Mouse (Mus musculus) embryo, embryonic 10.5 days (tissue): ENCODE results near the gene Atp1a2.

ENCODE experiments used
- DNase-seq: peaks from one replicate; pipeline ENCODE4 v3.0.0-alpha.2; 2015; ENCODE audit warnings: low spot score

The Atp1a2 gene

GRCm38 (mm10) chr1:172297611-172298537 lies at the start of gene Atp1a2:
Atp1a2 (minus strand) TSS chr1:172298064.
- DNase-seq = peak; percentile 78

- DNase-seq = no peak
These were observed 49.5 kb upstream of the Atp1a2 start for GRCm38 (mm10) chr1:172347382-172347781.

GRCm38 (mm10) chr1:172346707-172347106 lies 48.8 kb upstream of the Atp1a2 start:
- DNase-seq = no peak

- DNase-seq = no peak
These were observed 47.0 kb upstream of the Atp1a2 start for GRCm38 (mm10) chr1:172344820-172345219.

- no peak for DNase-seq
These were observed 46.0 kb upstream of the Atp1a2 start for GRCm38 (mm10) chr1:172343914-172344313.

GRCm38 (mm10) chr1:172342729-172343128 lies 44.9 kb upstream of the Atp1a2 start:
- no peak for DNase-seq

GRCm38 (mm10) chr1:172341386-172341785 lies 43.5 kb upstream of the Atp1a2 start:
- DNase-seq = no peak

- peak; percentile 95 for DNase-seq
These were observed 43.0 kb upstream of the Atp1a2 start, which contains the start of gene Kcnj10 for GRCm38 (mm10) chr1:172340729-172341321. Kcnj10 (plus strand) TSS chr1:172341210.

GRCm38 (mm10) chr1:172337411-172338185 lies 39.7 kb upstream of the Atp1a2 start:
- DNase-seq = no peak

- DNase-seq = no peak
These were observed 37.9 kb upstream of the Atp1a2 start for GRCm38 (mm10) chr1:172335804-172336203.

- no peak for DNase-seq
These were observed 35.6 kb upstream of the Atp1a2 start for GRCm38 (mm10) chr1:172333512-172333911.

GRCm38 (mm10) chr1:172332925-172333324 lies 35.1 kb upstream of the Atp1a2 start:
- no peak for DNase-seq

- DNase-seq = no peak
These were observed 33.6 kb upstream of the Atp1a2 start for GRCm38 (mm10) chr1:172331422-172331947.

GRCm38 (mm10) chr1:172329616-172330015 lies 31.8 kb upstream of the Atp1a2 start:
- no peak for DNase-seq

- peak; percentile 56 for DNase-seq
These were observed 31.3 kb upstream of the Atp1a2 start, which contains the start of gene Kcnj9 for GRCm38 (mm10) chr1:172329131-172329530. Kcnj9 (minus strand) TSS chr1:172329318.

- DNase-seq = no peak
These were observed 30.6 kb upstream of the Atp1a2 start for GRCm38 (mm10) chr1:172328461-172328860.

GRCm38 (mm10) chr1:172328041-172328440 lies 30.2 kb upstream of the Atp1a2 start:
- DNase-seq = no peak

GRCm38 (mm10) chr1:172327206-172328001 lies 29.5 kb upstream of the Atp1a2 start:
- DNase-seq = no peak

GRCm38 (mm10) chr1:172326684-172327083 lies 28.8 kb upstream of the Atp1a2 start:
- DNase-seq = no peak

- DNase-seq = peak; percentile 76
These were observed 28.0 kb upstream of the Atp1a2 start for GRCm38 (mm10) chr1:172325680-172326535.
